Mouse (Mus musculus): ENCODE results near the gene Stpg3. TPM values are rescaled to one million over a fixed set of nuclear protein-coding genes. Genes with fewer than 3 reads are reported as not detected.
A peak's percentile ranks its signal among the peaks of the same experiment; 100 is the strongest.

Stpg3 gene
- polyA plus RNA-seq, 1 experiment from 2014 or later, result not detected

DNA sequence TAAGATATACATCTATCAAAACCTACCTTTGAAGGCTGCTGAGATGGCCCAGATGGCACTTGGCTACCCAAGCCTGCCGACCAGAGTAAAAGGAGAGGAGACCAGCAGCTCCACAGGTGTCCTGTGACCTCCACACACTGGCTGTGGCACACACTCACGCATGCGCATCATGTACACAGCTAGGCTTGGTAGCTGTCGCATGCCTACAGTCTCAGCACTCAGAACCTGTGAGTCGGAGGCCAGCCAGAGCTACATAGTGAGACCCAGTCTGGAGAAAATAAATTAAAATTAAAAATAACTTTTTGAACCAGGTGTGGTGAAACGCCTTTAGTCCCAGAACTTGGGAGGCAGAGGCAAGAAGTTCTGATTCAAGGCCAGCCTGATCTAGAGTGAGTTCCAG is 26.6 kb downstream of the Stpg3 start:
- H3K9ac ChIP-seq, result no peak overlapping the region
- no peaks in the 10 kb centered on the region for H3K9me3 ChIP-seq (ENCODE audit: control insufficient read depth, low read length)
- WGBS, result 80% methylated on average over 6 of the region's 6 CpGs
- no peaks in the 10 kb centered on the region for H3K27me3 ChIP-seq (ENCODE audit: control insufficient read depth, insufficient read depth, low read length)
- H3K4me2 ChIP-seq (replicated peaks), result no peak overlapping the region
- ATAC-seq (ENCODE audit: low FRiP score), result no peak
- no peak overlapping the region for H3K4me3 ChIP-seq (replicated peaks; ENCODE audit: low read length)
- no peaks in the 10 kb centered on the region for H3K36me3 ChIP-seq (replicated peaks; ENCODE audit: control insufficient read depth, insufficient read depth)
- H3K4me1 ChIP-seq (replicated peaks; ENCODE audit: control insufficient read depth, insufficient read depth, low read length), result peaks cover 5% of the 10 kb centered on the region; the same call in 1 of the 2 replicates
- DNase-seq (ENCODE audit: low spot score), result no peak
- H3K27ac ChIP-seq, result no peak overlapping the region

- no peak for DNase-seq (ENCODE audit: low spot score)
- Histone ChIP-seq H3K27ac (no peak overlapping the region), H3K36me3 (replicated peaks; ENCODE audit: control insufficient read depth, insufficient read depth) (no peaks in the 10 kb centered on the region), H3K9ac (peak overlapping the region; percentile 71), H3K4me1 (replicated peaks; ENCODE audit: control insufficient read depth, insufficient read depth, low read length) (peaks cover 17% of the 10 kb centered on the region; the same call in 1 of the 2 replicates), H3K9me3 (ENCODE audit: control insufficient read depth, low read length) (no peaks in the 10 kb centered on the region), H3K4me2 (replicated peaks) (peak overlapping the region; percentile 90), H3K4me3 (replicated peaks; ENCODE audit: low read length) (peak overlapping the region; percentile 46), H3K27me3 (ENCODE audit: control insufficient read depth, insufficient read depth, low read length) (no peaks in the 10 kb centered on the region)
- 28% methylated on average over 5 of the region's 5 CpGs for WGBS
- ATAC-seq (ENCODE audit: low FRiP score), result no peak; the same call in 1 of the 2 replicates
Measured at GRCm38 (mm10) chr2:25186575-25186930, 27.9 kb downstream of the Stpg3 start.

- H3K9ac ChIP-seq, result peak overlapping the region; percentile 71
- no peaks in the 10 kb centered on the region for H3K36me3 ChIP-seq (replicated peaks; ENCODE audit: control insufficient read depth, insufficient read depth)
- 1% methylated on average over 53 of the region's 64 CpGs for WGBS
- peak; percentile 74 for ATAC-seq (ENCODE audit: low FRiP score)
- DNase-seq (ENCODE audit: low spot score), result peak; percentile 72
- H3K27me3 ChIP-seq (ENCODE audit: control insufficient read depth, insufficient read depth, low read length), result no peaks in the 10 kb centered on the region
- H3K27ac ChIP-seq, result peak overlapping the region; percentile 89
- no peaks in the 10 kb centered on the region for H3K9me3 ChIP-seq (ENCODE audit: control insufficient read depth, low read length)
- H3K4me3 ChIP-seq (replicated peaks; ENCODE audit: low read length), result peak overlapping the region; percentile 46
- H3K4me1 ChIP-seq (replicated peaks; ENCODE audit: control insufficient read depth, insufficient read depth, low read length), result peaks cover 22% of the 10 kb centered on the region; the same call in 1 of the 2 replicates
- H3K4me2 ChIP-seq (replicated peaks), result peak overlapping the region; percentile 90
Measured at GRCm38 (mm10) chr2:25185625-25186574, 28.5 kb downstream of the Stpg3 start.

GRCm38 (mm10) chr2:25184496-25184895 is 29.9 kb downstream of the Stpg3 start:
- DNase-seq (ENCODE audit: low spot score), result no peak
- Histone ChIP-seq H3K4me2 (replicated peaks) (peak overlapping the region; percentile 90; the same call in 1 of the 2 replicates), H3K4me3 (replicated peaks; ENCODE audit: low read length) (no peak overlapping the region), H3K4me1 (replicated peaks; ENCODE audit: control insufficient read depth, insufficient read depth, low read length) (peaks cover 30% of the 10 kb centered on the region; the same call in 1 of the 2 replicates), H3K9me3 (ENCODE audit: control insufficient read depth, low read length) (no peaks in the 10 kb centered on the region), H3K27me3 (ENCODE audit: control insufficient read depth, insufficient read depth, low read length) (no peaks in the 10 kb centered on the region), H3K9ac (no peak overlapping the region), H3K27ac (no peak overlapping the region), H3K36me3 (replicated peaks; ENCODE audit: control insufficient read depth, insufficient read depth) (no peaks in the 10 kb centered on the region)
- no peak for ATAC-seq (ENCODE audit: low FRiP score)
- 85% methylated on average over 7 of the region's 7 CpGs for WGBS

GRCm38 (mm10) chr2:25183336-25183735 is 31.1 kb downstream of the Stpg3 start:
- H3K4me2 ChIP-seq (replicated peaks), result peak overlapping the region; percentile 87
- H3K9me3 ChIP-seq (ENCODE audit: control insufficient read depth, low read length), result no peaks in the 10 kb centered on the region
- H3K4me1 ChIP-seq (replicated peaks; ENCODE audit: control insufficient read depth, insufficient read depth, low read length), result peaks cover 32% of the 10 kb centered on the region; the same call in 1 of the 2 replicates
- DNase-seq (ENCODE audit: low spot score), result no peak
- H3K27me3 ChIP-seq (ENCODE audit: control insufficient read depth, insufficient read depth, low read length), result no peaks in the 10 kb centered on the region
- 30% methylated on average over 2 of the region's 2 CpGs for WGBS
- peak overlapping the region; percentile 59 for H3K4me3 ChIP-seq (replicated peaks; ENCODE audit: low read length)
- no peaks in the 10 kb centered on the region for H3K36me3 ChIP-seq (replicated peaks; ENCODE audit: control insufficient read depth, insufficient read depth)
- H3K9ac ChIP-seq, result no peak overlapping the region; the same call in 1 of the 2 replicates
- ATAC-seq (ENCODE audit: low FRiP score), result no peak
- no peak overlapping the region for H3K27ac ChIP-seq

DNA sequence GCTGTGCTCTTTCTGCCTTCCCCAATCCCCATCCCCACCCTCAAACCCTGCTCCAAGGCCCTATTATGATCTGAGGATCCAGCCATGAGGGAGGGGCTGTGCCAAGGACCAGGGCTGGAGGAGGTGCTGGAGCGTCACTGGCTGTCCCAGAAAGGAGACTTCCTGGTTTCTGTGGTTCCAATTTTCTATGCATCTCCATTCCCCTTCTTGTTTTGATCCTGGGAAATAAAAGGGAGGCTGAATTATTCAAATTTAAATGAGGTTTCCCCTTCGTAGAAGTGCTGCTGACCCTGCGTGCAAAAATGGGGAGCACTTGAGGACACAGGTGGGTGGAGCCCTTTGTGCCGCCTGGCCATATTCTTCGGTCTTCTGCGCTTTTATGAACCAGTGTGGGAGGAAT is 31.8 kb downstream of the Stpg3 start:
- Histone ChIP-seq H3K4me2 (replicated peaks) (peak overlapping the region; percentile 87), H3K27me3 (ENCODE audit: control insufficient read depth, insufficient read depth, low read length) (no peaks in the 10 kb centered on the region), H3K4me1 (replicated peaks; ENCODE audit: control insufficient read depth, insufficient read depth, low read length) (peaks cover 38% of the 10 kb centered on the region; the same call in 1 of the 2 replicates), H3K9ac (peak overlapping the region; percentile 64), H3K9me3 (ENCODE audit: control insufficient read depth, low read length) (no peaks in the 10 kb centered on the region), H3K4me3 (replicated peaks; ENCODE audit: low read length) (peak overlapping the region; percentile 59), H3K36me3 (replicated peaks; ENCODE audit: control insufficient read depth, insufficient read depth) (no peaks in the 10 kb centered on the region), H3K27ac (no peak overlapping the region; the same call in 1 of the 2 replicates)
- no peak for DNase-seq (ENCODE audit: low spot score)
- ATAC-seq (ENCODE audit: low FRiP score), result no peak
- WGBS, result 6% methylated on average over 6 of the region's 6 CpGs

DNA sequence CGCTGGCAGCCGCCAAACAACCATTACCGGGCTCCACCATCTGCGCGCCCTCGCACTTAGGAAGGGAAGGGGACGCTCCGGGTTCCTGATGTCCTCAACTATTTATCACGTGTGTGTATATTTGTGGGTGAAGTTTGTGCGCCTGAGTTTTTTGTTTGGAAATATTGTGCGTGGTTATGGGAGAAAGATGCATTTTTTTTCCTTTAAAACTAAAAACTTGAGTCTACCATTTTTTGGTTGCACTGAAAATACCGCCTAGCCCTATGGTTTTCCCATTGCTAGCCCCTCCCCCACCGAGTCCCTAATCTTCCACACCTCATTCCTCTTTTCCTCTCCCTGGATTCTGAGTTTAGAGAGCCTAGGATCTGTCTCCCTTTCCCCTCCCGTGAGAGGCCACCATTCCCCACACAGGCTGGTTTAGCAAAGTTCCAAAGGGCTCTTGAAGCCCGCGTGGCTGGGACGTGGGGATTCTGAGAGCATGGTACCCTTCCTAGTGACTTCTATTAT is 32.5 kb downstream of the Stpg3 start:
- Histone ChIP-seq H3K27me3 (ENCODE audit: control insufficient read depth, insufficient read depth, low read length) (no peaks in the 10 kb centered on the region), H3K4me3 (replicated peaks; ENCODE audit: low read length) (peak overlapping the region; percentile 59), H3K27ac (peak overlapping the region; percentile 74), H3K4me2 (replicated peaks) (peak overlapping the region; percentile 87), H3K4me1 (replicated peaks; ENCODE audit: control insufficient read depth, insufficient read depth, low read length) (peaks cover 46% of the 10 kb centered on the region; the same call in 1 of the 2 replicates), H3K9me3 (ENCODE audit: control insufficient read depth, low read length) (no peaks in the 10 kb centered on the region), H3K9ac (peak overlapping the region; percentile 64), H3K36me3 (replicated peaks; ENCODE audit: control insufficient read depth, insufficient read depth) (no peaks in the 10 kb centered on the region)
- 1% methylated on average over 17 of the region's 17 CpGs for WGBS
- no peak for DNase-seq (ENCODE audit: low spot score)
- ATAC-seq (ENCODE audit: low FRiP score), result no peak

GRCm38 (mm10) chr2:25180973-25181890 is 33.2 kb downstream of the Stpg3 start:
- Histone ChIP-seq H3K9ac (peak overlapping the region; percentile 64), H3K27me3 (ENCODE audit: control insufficient read depth, insufficient read depth, low read length) (no peaks in the 10 kb centered on the region), H3K4me1 (replicated peaks; ENCODE audit: control insufficient read depth, insufficient read depth, low read length) (peaks cover 53% of the 10 kb centered on the region; the same call in 1 of the 2 replicates), H3K27ac (peak overlapping the region; percentile 74), H3K4me3 (replicated peaks; ENCODE audit: low read length) (peak overlapping the region; percentile 59), H3K9me3 (ENCODE audit: control insufficient read depth, low read length) (no peaks in the 10 kb centered on the region), H3K4me2 (replicated peaks) (peak overlapping the region; percentile 87), H3K36me3 (replicated peaks; ENCODE audit: control insufficient read depth, insufficient read depth) (no peaks in the 10 kb centered on the region)
- ATAC-seq (ENCODE audit: low FRiP score) (peak; percentile 41), DNase-seq (ENCODE audit: low spot score) (no peak)
- under 1% methylated on average over 95 of the region's 100 CpGs for WGBS
